Mouse (Mus musculus): ENCODE measurements around the gene Lrg1.
A peak's percentile ranks its signal among the peaks of the same experiment; 100 is the strongest.

Gene Lrg1

DNA sequence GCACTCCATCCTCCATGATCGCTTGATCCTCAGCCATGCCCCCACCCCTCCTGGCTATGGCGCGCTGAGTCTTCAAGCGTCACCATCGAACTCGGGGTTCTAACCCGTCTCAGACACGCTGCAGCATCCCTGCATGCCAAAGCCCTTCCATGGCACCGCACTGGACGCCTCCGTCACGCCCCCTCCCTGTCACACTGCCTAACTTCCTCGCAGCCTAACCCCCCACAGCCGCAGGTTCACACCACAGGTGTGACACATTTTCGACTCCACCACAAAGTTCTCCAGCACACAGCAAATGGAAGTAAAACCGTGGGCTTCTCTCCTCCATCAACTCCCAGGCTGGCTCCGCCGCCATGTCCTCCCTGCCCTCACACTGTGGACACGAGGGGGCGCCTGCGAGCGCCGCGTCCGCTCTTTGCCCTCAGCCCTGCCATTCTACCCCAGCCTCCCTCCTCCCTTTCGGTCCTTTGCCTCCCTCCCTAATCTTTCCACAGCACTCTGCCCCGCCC, 12.7 kb upstream of the Lrg1 start:
- DNase-seq = peak; percentile 83

DNA sequence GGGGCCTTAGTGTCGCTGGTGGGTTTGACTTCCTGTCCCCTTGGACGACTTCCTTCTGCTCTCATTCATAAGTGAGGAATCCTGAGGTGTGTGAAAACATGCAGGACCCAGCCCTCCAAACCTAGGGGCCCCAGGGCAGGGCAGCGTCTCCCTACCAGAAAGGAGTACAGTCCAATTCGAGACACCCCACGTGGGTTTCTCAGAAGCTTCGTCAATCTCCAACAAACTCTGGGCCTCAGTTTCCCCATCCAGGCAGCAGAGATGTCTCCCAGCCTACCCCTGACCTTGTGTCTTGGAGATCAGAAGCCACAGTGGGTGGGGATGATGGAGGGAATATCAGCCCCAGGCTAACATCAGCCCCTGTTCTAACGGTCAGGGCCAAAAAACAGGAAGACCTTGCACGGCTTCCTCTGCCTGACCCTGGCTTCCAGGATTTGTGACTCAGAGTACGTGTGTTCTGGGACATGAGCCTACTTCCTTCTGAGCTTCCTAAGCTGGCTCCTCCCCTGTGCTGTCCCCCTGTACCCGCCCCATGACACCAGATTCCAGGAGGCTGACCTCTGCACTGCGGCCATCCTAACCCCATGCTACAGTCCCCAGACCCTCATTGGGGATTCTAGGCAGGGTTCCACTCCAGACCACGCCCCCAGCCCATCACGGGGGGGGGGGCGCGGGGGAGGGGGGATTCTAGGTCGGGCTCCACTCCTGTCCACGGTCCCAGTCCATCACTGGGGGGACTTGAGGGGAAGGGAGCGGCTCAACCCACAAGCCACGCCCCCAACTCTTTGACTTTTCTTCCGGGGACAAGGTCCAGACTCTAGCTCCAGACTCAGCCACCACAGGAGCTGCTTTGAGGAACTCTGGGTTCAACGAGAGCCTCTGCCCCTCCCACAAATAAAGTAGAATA, 11.9 kb upstream of the Lrg1 start:
- peak; percentile 72 for DNase-seq

DNA sequence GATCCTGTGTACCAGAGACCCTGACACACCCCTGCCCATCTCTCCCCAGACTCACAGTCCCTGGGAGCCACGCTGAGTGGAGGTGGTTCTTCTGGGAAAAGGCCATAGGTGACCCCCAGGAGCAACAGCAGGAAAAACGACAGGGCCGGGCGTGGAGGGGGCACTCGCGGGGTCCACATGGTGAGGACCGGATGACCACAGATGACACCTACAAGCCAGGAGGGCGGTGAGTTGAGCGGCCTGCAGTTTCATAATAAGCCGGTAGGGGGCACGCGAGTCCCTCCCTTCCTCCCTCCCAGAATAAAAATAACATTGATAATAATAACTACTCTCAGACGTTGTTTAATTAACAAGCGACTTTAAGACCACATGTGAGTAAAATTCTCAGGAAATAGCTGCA, 10.9 kb upstream of the Lrg1 start:
- DNase-seq = peak; percentile 78

DNA sequence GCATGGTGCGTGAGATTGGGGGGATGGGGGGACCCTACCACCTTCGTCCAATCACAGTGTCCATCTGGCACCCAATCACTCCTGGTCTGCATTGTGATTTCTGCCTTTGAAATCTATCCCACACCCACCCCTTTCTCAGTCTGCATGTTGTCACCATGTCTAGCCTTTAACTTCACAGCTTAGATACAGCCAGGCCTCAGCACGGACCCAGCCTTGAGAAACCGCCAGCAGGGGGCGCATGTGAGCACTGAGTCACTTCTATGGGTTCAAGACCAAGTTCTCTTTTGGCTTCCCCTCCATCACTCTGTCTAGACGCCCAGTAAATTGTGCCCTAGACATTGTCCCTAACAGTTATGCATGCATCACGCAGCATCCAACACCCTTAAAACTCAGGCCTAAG, 10.0 kb upstream of the Lrg1 start:
- DNase-seq = peak; percentile 79

DNA sequence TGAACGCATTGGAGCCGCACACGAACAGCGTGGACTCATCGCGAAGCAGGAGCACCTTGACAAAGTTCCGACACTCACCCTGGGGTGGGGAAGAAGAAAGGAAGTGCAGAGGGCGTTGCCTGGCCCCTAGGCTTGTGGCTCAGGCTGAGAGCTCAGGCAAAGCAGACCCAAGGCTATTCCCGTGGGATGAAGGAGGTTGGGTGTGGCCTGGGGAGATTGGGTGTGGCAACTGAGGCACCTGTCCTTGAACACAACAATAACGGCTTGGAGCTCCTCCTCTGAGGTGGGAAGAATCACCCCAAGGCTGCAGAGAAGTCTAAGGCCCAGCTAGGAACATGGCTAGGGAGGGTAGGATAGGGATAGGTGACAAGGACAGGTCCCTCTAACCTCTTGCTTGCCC, 9.3 kb upstream of the Lrg1 start:
- no peak for DNase-seq

DNA sequence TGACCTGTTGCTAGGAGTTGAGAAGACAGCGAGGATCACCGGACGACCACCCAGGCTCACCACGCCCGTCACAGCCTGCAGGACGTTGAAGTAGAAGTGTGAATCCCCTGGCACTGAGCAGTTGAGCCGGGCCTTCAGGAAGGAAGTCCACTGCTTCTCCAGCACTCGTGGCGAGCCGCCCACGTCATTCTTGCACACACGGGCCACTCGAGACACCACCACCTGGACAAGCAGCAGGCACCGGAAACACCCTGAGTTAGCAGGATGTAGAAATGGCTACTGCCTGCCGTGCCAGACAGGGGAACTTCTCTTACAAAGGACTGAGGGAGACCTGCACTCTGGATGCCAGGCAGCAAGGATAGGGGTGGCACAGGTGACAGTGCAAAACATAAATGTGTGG, 6.4 kb upstream of the Lrg1 start:
- no peak for DNase-seq

DNA sequence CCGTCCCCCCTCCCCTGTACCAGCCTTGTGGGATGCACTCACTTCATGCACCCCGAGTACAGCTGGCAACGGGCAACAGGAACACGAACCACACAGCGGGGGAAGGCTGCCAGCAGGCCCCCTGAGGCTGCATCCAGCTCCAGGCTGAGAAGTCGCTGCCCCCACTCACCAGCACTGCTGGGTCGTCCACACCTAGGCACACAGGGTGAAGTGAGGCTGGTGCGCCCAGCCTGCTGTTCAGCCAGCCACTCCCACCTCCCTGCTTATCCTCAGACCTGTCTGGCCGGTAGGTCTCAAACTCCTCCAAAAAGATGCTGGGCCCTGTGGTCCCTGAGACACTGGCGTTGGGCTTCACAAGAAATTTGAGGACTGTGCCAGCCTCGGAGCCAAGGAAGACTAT, 4.4 kb upstream of the Lrg1 start:
- no peak for DNase-seq

DNA sequence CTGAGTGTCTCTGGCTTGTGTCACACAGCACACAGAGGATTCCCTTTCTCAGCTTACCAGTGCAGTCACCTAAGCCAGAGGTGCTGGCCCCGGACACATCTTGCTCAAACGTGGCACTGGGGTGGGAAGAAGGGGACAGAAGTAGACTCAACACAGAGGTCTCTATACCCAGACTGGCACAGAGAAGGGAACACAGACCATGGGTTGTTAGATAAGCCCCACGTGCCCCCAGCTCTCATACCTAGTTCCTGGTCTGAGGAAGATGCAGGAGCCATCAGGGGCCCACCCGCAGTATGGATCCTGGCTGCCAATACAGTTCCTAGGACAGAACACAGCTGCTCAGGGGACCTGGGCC, 3.5 kb upstream of the Lrg1 start:
- no peak for DNase-seq

DNA sequence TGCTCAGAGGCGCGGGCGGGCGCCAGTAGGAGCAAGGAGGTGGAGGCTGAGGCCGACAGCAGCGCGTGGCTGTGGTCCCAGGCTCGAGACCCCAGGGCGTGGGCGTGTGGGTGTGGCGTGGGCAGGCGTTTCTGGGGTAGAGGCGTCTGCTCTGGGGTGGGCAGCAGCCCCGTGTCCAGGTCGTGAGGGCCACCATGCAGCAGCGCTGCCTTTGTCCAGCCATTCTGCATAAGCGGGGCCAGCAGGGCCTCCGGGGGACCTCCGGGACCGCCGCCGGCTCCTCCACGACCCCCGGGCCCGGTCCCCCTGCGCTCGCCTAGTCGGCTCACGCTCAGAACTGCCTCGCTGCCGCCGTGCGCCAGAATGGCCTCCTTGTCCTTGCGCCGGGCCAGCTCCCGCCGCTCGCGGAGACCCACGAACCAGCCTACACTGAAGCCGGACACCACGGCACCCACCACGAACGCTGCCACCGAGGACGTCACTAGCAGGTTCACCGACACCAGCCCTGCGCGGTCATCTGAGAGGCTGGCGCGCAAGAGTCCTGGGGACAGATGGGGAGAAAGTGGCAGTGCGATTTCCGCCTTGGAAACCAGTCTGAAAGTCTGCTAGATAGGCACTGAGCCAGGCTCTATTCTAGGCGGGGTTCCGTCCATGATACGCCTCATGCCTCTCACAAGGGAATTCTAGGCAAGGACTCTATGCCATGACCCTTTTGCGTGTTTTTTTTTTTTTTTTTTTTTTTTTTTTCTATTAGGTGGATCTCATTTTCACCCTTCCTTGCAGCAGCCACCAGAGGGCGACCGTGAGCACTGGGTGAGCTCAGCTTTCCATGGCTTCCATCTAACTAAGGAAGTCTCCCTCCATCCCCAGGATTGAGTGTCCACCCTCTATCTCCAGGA, 2.8 kb upstream of the Lrg1 start:
- DNase-seq = peak; percentile 60

DNA sequence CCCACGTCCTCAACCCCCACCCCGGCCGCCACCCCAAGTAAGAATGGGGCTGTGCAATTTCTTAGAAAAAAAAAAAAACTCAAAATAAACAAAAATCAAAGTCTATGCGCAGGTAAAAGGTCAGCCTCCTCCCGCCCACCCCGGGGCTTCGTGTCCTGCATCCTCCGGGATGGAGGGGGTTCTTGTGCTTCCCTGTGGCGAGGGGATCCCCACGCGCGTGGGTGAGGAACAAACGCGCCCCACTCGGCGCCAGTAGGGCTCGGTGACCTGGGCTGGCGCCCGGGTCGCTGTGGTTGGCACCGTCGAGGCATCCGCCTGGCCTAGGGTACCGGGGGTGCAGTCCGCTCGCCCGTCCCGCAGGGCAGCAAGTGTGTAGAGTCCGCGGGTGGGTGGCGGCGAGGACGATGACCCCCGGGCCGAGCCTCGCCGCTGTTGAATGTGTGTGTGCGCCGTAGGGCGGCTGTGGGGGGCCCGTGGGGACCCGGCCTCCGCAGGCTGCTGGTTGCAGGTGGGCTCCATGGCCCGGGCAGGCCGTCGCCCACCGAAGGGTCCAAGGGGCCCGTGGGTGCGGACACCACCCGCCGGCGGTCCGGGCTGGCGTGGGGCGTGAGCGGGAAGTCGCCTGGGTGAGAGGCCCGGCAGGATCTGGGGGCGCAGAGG, 2.0 kb upstream of the Lrg1 start:
- DNase-seq = no peak

DNA sequence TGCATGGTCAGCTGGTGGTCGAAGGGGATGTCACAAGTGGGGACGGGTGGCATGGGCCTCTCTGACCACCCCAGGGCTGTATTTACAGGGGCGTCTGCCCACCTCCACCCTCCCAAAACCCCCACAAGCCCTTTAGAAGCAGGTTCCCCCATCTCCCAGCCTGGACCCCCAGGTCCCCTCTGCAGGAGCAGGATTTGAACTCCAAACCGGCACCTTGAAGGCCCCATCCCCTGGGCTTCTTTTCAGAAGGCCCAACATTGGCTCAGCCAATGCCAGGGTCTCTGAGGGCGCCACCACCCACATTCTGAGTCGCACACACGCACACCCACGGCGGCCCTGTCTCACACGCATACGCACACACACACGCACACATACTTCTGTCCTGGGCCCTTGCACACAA, 1.4 kb upstream of the Lrg1 start:
- DNase-seq = no peak

DNA sequence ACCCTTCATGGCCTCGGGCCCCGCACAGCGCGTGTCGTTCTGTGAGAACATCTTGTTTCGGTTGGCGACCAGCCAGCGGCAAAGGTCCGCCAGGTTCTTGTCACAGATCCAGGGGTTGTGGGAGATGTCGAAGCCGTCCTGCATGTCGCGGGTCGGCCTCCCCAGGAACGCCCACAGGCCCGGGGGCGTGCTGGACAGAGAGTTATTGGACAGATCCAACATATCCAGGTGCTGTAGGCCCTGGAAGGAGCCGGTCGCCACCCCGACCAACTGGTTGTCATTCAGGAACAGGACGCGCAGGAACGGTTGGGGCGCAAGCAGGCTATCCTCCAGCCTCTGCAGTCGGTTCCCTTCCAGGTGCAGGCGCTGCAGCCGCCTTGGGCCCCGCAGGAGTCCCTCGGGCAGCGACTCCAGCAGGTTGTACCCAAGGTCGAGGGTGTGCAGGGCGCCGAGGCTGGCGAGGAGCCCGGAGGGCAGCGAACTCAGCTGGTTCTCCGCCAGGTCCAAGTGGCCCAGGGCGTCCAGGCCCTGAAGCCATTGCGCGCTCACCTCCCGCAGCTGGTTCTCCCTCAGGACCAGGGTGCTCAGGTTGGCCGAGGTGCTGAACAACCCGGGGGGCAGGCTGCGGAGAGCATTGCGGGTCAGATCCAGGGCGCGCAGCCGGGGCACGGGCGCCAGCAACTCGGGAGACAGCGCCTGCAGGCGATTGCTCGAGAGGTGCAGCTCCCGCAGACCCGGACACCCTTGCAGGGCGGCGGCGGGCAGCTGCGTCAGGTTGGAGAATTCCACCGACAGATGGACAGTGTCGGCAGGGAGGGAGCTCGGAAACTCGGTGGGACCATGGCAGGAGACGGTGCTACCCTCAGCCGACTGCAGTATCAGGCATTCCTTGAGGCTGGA, 1.6 kb downstream of the Lrg1 start:
- peak; percentile 51 for DNase-seq

DNA sequence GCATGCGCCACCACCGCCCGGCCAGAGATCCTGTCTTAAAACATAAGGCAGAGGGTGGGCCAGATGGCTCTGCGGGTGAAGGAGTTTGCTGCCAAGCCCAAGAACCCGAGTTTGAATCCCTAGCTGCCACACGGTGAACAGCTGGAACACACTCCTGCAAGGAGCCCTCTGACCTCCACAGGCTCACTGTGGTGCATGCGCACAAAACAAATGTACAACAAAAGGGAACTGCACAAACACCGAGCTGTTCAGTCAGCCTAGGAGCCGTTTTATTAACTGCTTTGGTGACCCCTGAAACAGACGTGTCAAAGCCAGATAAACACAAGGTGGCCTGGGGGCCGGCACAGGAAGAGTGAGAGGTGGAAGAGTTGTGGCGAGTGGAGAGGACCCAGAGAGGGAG, 2.4 kb downstream of the Lrg1 start:
- no peak for DNase-seq

DNA sequence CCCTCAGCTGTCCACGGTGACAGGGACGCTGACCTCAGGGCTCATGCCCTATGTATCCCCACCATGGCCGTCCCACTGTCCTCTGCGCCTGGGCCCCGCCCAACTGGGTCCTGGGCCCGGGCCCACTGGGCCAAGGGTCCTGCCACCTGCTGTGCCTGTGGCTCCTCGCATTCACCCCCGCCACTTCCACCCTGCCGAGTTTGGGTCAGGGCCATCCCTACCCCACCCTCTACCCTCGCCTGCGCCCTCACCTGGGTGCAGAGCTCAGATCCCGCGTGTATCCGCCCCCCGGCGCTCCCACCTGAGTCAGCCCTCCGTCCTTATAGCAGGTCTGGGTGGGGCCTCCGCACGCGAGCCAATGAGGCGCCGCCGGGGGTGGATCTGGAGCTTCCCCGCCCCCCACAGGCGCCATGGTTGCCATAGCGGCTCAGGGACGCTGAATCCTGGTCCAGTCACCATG, 4.5 kb downstream of the Lrg1 start, which contains the start of gene Plin5:
Plin5 (minus strand) TSS at position 346 of the 460 bp plus-strand sequence.
- DNase-seq = peak; percentile 70

DNA sequence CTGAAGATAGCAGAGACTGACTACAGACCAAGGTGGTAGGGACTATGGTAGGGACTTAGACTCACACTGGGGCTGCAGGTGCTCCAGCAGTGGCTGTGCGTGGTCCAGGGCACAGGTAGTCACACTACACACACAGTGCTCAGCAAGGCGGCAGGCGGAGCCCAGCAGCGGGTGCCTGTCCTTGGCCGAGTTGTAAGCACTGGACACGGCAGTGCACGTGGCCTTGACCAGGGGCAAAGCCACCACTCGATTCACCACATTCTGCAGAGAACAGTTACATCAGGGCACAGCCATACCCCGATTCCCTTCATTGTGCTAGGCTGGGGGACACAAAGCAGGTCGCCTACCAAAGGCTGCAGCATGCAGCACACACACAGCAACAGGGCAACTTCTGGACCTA, 5.6 kb downstream of the Lrg1 start:
- DNase-seq = no peak

DNA sequence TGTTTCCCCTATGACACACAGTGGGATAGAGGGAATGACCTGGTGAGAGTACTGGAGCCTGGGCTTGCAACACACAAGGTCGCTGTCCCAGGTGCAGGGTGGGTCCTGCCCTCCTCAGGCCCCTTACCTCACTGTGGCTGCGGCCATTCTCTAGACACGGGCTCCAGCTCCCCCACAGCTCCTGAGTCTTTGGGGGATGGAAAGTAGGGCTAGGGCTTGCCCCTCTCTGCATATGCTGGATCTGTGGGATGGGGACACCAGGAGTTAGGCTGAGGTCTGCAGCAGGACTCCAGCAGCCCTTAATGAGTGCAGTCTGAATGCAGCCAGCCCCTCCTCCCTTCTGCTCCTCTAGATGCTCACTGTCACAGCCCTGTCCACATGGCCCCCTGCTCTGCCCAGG, 9.1 kb downstream of the Lrg1 start:
- DNase-seq = peak; percentile 1

DNA sequence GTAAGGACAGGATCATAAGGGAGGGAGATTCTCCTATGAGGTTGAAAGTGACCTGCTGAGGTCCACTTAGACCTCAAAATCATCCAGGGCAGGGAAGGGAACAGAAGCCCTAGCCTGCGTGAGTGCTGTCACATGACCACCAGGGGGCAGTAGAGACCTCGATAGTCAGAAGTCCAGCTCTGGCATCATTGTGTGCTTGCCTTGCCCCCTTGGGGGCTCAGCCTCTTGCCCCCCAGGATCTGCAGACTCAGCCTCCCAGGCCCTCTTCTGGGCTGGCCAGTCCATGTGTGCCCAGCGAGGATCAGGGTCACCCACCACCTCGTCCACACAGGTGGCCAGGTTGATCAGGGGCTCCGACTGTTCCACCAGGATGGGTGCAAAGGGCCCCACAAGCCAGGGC, 9.9 kb downstream of the Lrg1 start:
- DNase-seq = peak; percentile 75

DNA sequence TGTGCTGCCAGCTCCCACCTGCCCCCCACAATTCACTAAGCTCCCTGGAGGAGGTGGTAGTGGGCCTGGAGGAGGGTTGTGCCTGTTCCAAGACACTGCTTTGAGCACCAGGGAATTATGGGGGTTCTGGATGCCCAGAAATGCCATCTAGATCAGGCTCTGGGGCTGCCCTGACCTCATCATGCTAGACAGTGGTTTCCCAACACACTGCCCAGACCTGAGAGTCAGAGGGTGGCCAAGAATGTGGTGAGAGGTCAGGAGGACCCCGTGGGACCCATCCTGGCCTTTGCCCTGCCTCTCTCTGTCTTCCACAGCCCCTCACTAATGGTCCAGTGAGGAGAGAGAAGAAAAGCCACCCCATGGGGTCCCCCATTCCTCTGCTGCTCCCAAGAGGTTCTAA, 10.8 kb downstream of the Lrg1 start:
- no peak for DNase-seq

DNA sequence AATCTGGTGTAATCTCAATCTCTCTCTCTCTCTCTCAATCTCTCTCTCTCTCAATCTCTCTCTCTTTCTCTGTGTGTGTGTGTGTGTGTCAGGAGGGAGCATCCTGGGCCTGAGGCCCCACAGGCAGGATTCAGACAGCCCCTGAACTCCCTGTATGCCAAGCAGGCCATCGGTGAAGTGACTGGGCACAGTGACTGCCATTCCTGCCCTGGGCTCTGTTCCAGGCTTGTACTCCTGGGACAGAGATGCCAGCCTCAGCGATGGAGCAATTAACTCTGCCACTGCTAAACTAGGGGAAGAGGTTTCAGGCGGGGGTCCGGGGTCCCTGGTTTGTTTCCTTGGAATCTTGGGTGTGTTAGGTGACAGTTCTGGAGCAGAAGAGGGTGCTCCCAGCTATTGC, 11.2 kb downstream of the Lrg1 start:
- DNase-seq = no peak

DNA sequence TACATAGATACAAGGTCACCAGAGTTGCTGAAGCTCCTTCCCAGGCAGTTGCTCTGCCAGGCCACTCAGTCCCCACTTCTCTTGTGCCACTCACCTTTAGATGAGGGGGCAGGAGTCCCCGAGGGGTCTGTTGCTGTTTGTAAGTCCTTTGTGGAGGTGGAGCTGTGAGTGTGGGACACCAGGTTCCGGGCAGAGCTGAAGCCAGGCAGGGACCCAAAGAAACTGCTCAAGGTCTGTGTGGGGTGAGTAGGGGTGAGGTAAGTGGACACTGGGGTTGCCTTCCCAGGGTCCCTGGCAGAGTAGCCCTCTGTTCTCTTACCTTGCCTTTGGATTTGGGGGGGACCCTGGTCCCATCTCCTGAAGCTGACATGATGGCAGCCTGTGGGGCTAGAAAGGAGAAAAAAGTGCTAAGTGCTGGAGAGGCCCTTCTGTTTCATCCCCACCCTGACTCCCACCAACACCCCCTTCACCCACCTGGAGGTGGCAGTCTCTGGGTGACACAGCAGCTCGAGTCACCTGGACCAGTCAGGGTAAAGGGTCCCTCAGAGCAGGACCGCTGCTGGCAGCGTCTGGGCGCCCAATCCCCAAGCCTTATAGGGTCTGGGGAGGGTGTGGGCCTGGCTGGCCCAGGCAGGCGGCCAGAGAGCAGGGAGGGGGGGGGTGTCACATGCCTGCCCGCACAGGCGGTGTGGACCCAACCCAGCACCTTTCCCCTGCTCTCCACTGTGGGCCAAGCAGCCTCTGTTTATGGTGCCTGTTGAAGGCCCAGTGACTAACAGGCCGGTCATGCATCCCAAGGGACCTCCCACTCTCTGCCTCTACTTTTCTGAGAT, 12.4 kb downstream of the Lrg1 start, which contains the start of gene Plin4:
Plin4 (minus strand) TSS at position 585 of the 833 bp plus-strand sequence.
- no peak for DNase-seq
